Mouse (Mus musculus) heart, adult 2 months (tissue): ENCODE measurements around the gene Kctd2.

Experiments
- CTCF ChIP-seq: fragments of 200-600 bp; IDR thresholded peaks from 2 replicates; pipeline ENCODE4 v1.8.1; 2022; ENCODE audit warnings: antibody characterized with exemption, mild to moderate bottlenecking, moderate library complexity
- EP300 ChIP-seq: fragments of 200-500 bp; IDR thresholded peaks from 2 replicates; pipeline ENCODE4 v1.6.1; 2011; ENCODE audit warnings: low read depth, low read length, control low read depth; ENCODE audit not compliant: insufficient read depth

- TF ChIP-seq CTCF (0 out of 2 replicates have a peak, but pooled peaks have one; percentile 7), EP300 (no peak)
These were observed 38.0 kb upstream of the Kctd2 start, which contains the start of gene Cdr2l for GRCm38 (mm10) chr11:115381743-115382539.
